Mouse (Mus musculus): ENCODE data around the gene Ptgs2.

Gene Ptgs2

DNA sequence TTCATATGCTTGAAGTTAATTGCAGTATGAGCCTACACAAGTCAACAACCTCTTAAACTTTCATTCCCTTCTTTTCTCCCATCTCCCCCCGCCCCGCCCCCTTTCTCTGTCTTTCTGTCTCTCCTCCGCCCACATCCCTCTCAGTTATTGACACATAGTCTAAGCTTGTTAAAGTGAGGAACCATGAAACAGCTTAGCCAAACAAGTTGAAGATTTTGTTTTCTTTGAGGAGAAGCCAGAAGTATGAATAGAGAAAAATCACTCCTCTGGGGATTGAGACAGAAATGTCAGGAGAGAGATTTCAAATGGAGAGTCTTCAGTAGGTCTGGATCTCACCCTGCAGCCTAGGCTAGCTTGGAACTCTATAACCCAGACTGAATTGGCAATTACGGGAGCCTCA lies 47.4 kb downstream of the Ptgs2 start:
- peak; percentile 56 for DNase-seq (ENCODE audit: low read depth)

DNA sequence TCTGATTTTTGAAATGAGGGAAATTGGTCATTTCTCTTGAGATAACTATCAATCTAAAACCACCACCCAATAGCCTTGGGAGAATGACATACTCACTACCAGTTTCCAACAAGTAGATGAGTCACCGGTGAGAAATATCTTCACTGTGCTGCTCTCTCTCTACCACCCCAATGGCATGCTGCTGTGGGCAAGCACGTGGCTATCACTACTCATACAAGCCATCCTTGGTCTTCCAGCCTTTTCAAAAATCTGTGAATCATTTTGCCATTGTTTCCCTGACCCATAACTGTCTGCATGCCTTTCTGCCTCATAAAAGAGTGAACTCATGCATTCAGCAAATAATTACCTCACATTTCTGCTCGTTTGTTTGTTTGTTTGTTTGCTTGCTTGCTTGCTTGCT lies 51.6 kb downstream of the Ptgs2 start:
- peak; percentile 81 for DNase-seq (ENCODE audit: low read depth)
